Mouse (Mus musculus) hindbrain, embryonic 15.5 days (tissue): ENCODE data around the gene Frs2. TPM values are rescaled to one million over a fixed set of nuclear protein-coding genes. Genes with fewer than 3 reads are reported as not detected.

Experiments used
- ATAC-seq: fragments of 200-750 bp; cut with Nextera tagmentation; 2 replicates; pipeline ENCODE4 v1.8.0; 2017; ENCODE audit warnings: low read depth, moderate number of reproducible peaks, moderate TSS enrichment; ENCODE audit not compliant: low FRiP score
- H3K27ac ChIP-seq: fragments of 300-500 bp; sonication (generic); replicated peaks from 2 replicates; pipeline ENCODE4 v1.5.1; 2015; ENCODE audit warnings: mild to moderate bottlenecking, inconsistent platforms
- H3K27me3 ChIP-seq: fragments of 300-500 bp; sonication (generic); 2 replicates; pipeline ENCODE4 v1.6.1; 2015; ENCODE audit warnings: control low read depth, inconsistent platforms
- H3K36me3 ChIP-seq: fragments of 300-500 bp; sonication (generic); 2 replicates; pipeline ENCODE4 v1.6.1; 2015; ENCODE audit warnings: control low read depth, inconsistent platforms
- H3K4me1 ChIP-seq: fragments of 300-500 bp; sonication (generic); replicated peaks from 2 replicates; pipeline ENCODE4 v1.6.1; 2015; ENCODE audit warnings: control low read depth, inconsistent platforms
- H3K4me2 ChIP-seq: fragments of 300-500 bp; sonication (generic); 2 replicates; pipeline ENCODE4 v1.6.1; 2015; ENCODE audit warnings: moderate library complexity, mild to moderate bottlenecking, inconsistent platforms
- H3K4me3 ChIP-seq: fragments of 300-500 bp; sonication (generic); 2 replicates; pipeline ENCODE4 v1.5.1; 2015; ENCODE audit warnings: mild to moderate bottlenecking, inconsistent platforms
- H3K9ac ChIP-seq: fragments of 300-500 bp; sonication (generic); 2 replicates; pipeline ENCODE4 v1.6.1; 2015; ENCODE audit warnings: inconsistent platforms
- H3K9me3 ChIP-seq: fragments of 300-500 bp; sonication (generic); 2 replicates; pipeline ENCODE4 v1.6.1; 2016; ENCODE audit warnings: control low read depth, inconsistent platforms
- WGBS: fragments of 180-500 bp; shearing (Covaris S2); methylation state at CpG from one replicate; pipeline ENCODE4 v1.1.7; 2015; 5-methylcytosine and 5-hydroxymethylcytosine counted together
- polyA plus RNA-seq: library from polyadenylated mRNA; unstranded; fragments of >200 nt; fragmentation: Nextera tagmentation; extraction: Ambion mirVana; gene quantifications from 2 replicates; pipeline ENCODE4 v1.2.1, GENCODE M21; 2015

Frs2 gene
- 20.3 and 23.4 TPM in 2 replicates for polyA plus RNA-seq

DNA sequence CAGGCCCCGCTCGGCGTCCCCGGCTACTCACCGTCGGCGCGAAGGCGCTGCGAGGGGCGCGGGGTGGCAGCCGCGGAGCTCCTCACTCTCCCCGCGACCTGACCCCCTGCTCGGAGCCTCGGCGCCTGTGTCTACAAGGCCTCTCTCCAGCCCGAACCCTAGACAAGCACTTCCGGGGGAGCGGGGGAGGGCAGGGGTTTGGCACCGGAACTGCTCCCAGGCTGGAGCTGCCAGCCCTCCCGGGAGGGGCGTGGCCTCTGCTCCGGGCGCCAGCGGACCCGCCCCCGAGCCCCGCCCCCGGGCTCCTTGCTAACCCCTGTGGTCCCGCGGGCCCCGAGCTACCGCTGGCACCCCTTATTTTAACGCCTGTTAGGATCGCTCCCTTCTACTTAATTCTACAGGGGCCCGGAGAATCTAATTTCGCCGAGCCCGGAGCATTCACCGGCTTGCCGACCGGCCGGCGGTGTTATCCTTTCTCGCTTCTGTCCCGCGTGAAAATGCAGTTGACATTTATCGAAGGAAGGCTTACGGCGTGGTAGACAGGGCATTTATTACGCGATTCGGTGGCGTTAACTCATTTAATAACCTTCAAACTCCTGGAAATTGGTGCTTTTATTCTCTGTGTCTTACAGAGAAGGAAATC, at the start of gene Frs2:
Gene Frs2, minus strand, starts transcription at position 174 of the 643 bp plus-strand sequence.
- Histone ChIP-seq H3K27ac (peak within 1 kb of the TSS; percentile 81), H3K9me3 (no peaks in the 10 kb centered on the region), H3K4me1 (peaks cover 49% of the 10 kb centered on the region), H3K9ac (peak within 1 kb of the TSS; percentile 70), H3K4me3 (peak within 1 kb of the TSS; percentile 71), H3K4me2 (peak within 1 kb of the TSS; percentile 75), H3K27me3 (0 out of 2 replicates have a peak, but pooled peaks cover 2% of the 10 kb centered on the region), H3K36me3 (no peaks in the 10 kb centered on the region)
- peak; percentile 97 for ATAC-seq
- WGBS: under 1% methylated on average over 57 of the region's 57 CpGs

DNA sequence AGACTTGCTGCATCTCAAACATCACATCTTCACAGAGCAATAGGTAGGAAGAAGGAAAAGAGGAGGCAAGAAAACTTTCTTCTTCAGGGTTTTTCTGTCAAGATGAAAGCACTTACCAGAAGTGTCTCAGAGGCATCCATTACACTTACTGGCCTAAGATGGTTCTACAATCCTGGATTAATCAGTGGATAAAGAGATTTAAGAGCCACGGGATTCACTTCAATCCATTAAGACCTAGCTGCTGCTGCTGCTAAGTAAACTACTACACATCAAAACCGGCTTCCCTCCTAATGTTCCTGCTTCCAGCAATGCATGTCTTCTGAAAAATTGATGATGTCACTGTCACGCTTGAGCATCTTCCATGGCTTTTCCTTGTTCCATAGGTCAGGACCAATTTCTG, 48.4 kb upstream of the Frs2 start:
- ATAC-seq: no peak
- H3K4me2 ChIP-seq: no peak overlapping the region
- H3K27ac ChIP-seq: no peak overlapping the region
- H3K9ac ChIP-seq: no peak overlapping the region
- no peaks in the 10 kb centered on the region for H3K27me3 ChIP-seq
- no peaks in the 10 kb centered on the region for H3K9me3 ChIP-seq
- WGBS: 82% methylated on average over 3 of the region's 3 CpGs
- no peaks in the 10 kb centered on the region for H3K36me3 ChIP-seq
- H3K4me1 ChIP-seq: no peaks in the 10 kb centered on the region
- H3K4me3 ChIP-seq: no peak overlapping the region

DNA sequence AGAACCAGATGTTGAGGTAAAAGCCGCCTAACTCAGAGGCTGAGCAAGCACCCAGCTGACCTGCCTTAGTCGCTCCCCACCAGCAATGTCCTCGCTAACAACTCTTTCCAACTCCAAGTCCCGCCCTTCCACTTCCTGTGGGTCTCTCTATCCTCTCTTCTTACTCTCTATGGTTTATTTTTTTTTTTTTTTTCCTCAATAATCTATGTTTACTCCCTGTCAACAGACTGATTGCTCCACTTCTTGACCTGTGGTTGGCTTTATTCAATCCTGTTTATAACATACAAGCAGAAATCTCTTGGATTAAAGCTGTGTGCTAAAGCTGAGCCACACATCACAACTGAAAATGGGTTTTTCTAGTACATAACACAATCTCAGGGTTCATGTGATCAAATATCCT, 47.4 kb upstream of the Frs2 start:
- H3K4me1 ChIP-seq: no peaks in the 10 kb centered on the region

DNA sequence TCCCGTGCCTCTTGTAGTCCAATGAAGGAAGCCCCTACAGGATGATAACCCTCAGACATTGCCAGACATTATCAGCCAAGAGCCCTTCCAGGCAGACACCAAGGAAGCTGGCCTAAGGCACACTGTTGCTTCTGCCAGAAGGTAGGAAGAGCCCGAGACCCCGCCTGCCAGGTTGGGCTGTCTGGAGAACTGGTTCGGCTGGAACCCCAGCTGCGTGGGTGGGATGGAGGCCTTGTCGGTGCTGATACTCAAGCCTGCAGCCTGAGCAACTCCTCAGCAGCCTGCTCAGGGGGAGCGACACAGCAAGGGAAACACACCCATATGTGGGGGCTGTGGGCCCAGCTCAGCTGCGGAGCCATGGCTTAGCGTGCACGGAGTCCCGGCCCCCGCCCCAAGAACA, 46.7 kb upstream of the Frs2 start:
- H3K36me3 ChIP-seq: no peaks in the 10 kb centered on the region
- no peak overlapping the region for H3K9ac ChIP-seq
- H3K27me3 ChIP-seq: no peaks in the 10 kb centered on the region
- H3K4me1 ChIP-seq: no peaks in the 10 kb centered on the region
- no peak for ATAC-seq
- H3K4me2 ChIP-seq: no peak overlapping the region
- WGBS: 88% methylated on average over 12 of the region's 12 CpGs
- no peak overlapping the region for H3K4me3 ChIP-seq
- H3K27ac ChIP-seq: no peak overlapping the region
- H3K9me3 ChIP-seq: no peaks in the 10 kb centered on the region

More for the DNA sequence above, 47.4 kb upstream of the Frs2 start:
- H3K27me3 ChIP-seq: no peaks in the 10 kb centered on the region
- no peak overlapping the region for H3K4me2 ChIP-seq
- WGBS: 96% methylated on average over 4 of the region's 4 CpGs
- no peak for ATAC-seq
- no peak overlapping the region for H3K4me3 ChIP-seq
- H3K27ac ChIP-seq: no peak overlapping the region
- no peak overlapping the region for H3K9ac ChIP-seq
- no peaks in the 10 kb centered on the region for H3K9me3 ChIP-seq
- H3K36me3 ChIP-seq: no peaks in the 10 kb centered on the region

DNA sequence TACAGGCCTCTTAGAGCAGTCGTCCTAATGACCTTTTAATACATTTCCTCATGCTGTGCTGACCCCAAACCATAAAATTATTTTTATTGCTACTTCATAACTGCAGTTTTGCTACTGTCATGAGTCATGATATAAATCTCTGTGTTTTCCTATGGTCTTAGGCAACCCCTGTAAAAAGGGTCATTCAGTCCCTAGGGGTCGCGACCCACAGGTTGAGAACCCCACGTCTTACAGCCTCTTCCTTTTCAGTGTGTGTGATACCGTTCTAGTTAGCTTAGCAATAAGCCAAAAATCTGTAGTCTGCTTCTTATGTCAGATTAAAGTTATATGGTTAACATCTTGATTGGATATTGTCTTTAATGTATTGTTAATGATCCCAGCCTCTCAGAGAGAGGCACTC, 45.0 kb upstream of the Frs2 start:
- Histone ChIP-seq H3K27ac (no peak overlapping the region), H3K36me3 (no peaks in the 10 kb centered on the region), H3K9ac (no peak overlapping the region), H3K27me3 (no peaks in the 10 kb centered on the region), H3K4me3 (no peak overlapping the region), H3K4me1 (no peaks in the 10 kb centered on the region), H3K4me2 (no peak overlapping the region), H3K9me3 (no peaks in the 10 kb centered on the region)
- no peak for ATAC-seq
- 76% methylated on average over 5 of the region's 5 CpGs for WGBS

DNA sequence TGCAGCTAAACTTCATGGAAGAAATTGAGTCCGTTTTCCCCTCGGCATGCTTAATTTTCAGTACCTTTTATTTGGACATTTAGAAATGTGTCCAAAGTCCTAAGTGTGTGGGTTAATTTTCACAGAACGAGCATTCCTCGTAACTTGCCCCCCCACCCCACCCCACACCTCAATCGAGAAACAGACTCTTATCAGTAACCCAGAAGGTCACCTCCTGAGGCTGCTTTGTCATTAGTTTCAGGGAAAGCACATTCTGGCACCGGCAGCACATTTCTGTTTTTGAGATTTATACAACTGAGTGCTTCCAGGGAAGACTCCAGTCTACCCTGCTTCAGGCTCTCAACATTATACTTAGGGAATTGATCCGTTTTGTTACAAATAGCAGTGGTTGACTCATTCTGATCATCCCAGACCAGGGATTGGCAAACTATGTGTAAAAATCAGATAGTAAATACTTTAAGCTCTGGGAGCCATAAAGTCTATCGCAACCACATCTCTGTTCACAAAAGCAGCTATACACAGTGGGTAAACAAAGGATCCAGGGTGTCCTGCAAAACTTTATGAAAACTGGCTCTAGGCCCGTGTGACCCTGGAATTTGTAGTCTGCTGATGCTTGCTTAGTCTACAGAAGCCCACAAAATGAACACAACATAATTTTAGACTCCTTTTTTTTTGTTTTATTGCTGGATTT, 37.2 kb upstream of the Frs2 start:
- Histone ChIP-seq H3K36me3 (no peaks in the 10 kb centered on the region), H3K4me1 (no peaks in the 10 kb centered on the region), H3K9me3 (no peaks in the 10 kb centered on the region), H3K27ac (no peak overlapping the region), H3K27me3 (no peaks in the 10 kb centered on the region), H3K9ac (no peak overlapping the region), H3K4me2 (no peak overlapping the region), H3K4me3 (no peak overlapping the region)
- ATAC-seq: no peak
- WGBS: 63% methylated on average over 9 of the region's 9 CpGs

DNA sequence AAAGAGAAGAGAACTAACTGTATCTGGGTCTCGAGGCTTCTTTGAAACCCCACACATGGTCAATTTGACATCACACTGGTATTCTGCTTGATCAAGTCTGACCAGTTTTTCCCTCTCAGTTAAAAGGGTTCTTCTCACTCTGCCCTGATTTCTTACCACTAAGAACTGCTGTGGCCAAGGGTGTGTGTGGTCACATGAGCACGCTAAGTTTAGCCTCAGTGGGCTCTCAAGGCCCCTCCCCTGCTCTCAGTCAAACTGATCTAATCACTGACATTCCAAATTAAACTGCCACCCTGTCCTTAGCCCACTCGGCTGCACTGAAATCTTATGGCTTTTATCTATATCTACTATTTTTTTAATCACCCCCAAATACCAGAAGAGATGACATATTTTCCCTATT, 32.8 kb upstream of the Frs2 start:
- no peaks in the 10 kb centered on the region for H3K9me3 ChIP-seq
- no peaks in the 10 kb centered on the region for H3K4me1 ChIP-seq
- WGBS: 64% methylated on average over 3 of the region's 3 CpGs
- H3K27me3 ChIP-seq: no peaks in the 10 kb centered on the region
- H3K9ac ChIP-seq: no peak overlapping the region
- no peak overlapping the region for H3K4me2 ChIP-seq
- no peak overlapping the region for H3K4me3 ChIP-seq
- H3K27ac ChIP-seq: no peak overlapping the region
- no peak for ATAC-seq
- no peaks in the 10 kb centered on the region for H3K36me3 ChIP-seq

DNA sequence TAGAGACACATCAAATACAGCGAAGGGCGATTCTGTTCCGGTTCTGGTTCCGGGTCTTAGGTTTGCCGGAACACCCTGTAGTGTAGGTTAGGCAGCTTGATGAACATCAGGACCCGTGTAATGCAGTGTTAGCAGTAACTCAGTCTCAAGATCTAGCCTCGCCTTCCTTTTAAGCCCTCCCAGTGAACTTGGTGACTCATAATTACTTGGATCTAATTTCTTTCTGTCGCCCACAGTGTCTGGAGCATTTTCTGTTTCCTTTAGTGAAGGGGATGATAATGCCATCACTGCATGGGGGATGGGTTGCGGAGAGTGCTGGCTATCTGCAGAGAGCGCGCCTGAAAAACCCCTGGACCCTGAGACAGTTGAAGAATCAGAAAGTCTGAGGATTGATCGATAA, 26.3 kb upstream of the Frs2 start:
- H3K4me3 ChIP-seq: no peak overlapping the region
- H3K27me3 ChIP-seq: no peaks in the 10 kb centered on the region
- H3K9ac ChIP-seq: no peak overlapping the region
- no peak overlapping the region for H3K27ac ChIP-seq
- no peaks in the 10 kb centered on the region for H3K4me1 ChIP-seq
- peak overlapping the region; percentile 21; the same call in 1 of the 2 replicates for H3K4me2 ChIP-seq
- no peaks in the 10 kb centered on the region for H3K36me3 ChIP-seq
- H3K9me3 ChIP-seq: no peaks in the 10 kb centered on the region
- no peak for ATAC-seq
- 62% methylated on average over 12 of the region's 12 CpGs for WGBS

DNA sequence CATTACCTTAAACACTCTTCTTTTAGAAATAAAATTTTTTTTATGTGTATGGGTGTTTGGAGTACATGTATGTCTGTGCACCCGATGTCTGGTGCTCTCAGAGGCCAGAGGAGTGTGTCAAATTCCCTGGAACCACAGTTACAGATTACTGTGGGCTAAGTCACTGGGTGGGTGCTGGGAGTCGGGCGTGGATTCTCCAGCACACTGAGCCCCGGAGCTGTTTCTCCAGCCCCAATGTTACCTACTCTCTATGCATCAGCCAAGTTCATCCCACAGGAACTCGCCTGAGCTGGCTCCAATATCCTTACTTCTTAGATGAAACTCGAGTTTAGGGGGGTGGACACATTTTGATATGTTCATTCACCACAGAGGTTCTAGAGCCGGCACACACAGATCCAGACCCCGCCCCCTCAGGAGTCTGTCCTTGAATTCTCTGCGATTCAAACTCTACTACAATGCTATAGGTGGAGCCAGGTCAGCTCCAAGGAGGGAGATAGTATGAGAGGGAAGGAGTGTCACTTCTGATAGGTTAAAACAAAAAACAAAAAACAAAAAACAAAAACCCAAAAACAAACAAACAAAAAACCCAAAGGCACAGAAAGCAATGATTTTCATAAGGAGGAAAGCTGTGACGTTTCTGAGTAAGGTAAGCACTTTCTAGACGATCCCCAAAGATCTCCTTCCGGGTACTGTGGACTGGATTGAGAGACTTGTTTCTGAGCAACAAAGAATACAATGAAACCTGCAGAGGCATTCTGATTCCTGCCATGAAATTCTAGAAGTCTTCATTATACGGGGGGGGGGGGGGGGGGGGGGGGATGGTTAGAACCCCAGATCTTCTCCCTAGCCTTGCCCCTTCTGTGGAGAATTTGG, 25.5 kb upstream of the Frs2 start:
- no peak overlapping the region for H3K9ac ChIP-seq
- no peaks in the 10 kb centered on the region for H3K9me3 ChIP-seq
- H3K36me3 ChIP-seq: no peaks in the 10 kb centered on the region
- ATAC-seq: no peak
- H3K4me2 ChIP-seq: peak overlapping the region; percentile 21; the same call in 1 of the 2 replicates
- H3K27me3 ChIP-seq: no peaks in the 10 kb centered on the region
- H3K4me1 ChIP-seq: no peaks in the 10 kb centered on the region
- no peak overlapping the region for H3K27ac ChIP-seq
- H3K4me3 ChIP-seq: no peak overlapping the region
- WGBS: 46% methylated on average over 12 of the region's 13 CpGs

DNA sequence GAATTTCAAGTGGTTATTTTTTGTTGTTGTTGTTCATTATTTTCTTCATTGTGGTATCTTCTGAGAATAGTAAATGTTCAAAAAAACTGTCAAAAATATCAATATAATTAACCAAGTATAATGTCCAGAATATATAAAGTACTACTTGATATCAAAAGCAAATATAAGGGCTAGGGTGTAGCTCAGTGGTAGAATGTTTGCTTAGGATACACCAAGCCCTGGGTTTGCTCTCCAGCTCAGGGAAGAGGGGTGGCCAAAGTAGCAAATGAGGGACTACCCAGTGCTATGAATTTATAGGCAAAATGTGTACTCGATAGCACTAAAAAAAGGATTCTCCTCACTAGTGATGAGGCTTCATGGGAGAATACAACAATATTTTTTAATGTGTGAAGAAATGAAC, 24.8 kb upstream of the Frs2 start:
- H3K9me3 ChIP-seq: no peaks in the 10 kb centered on the region
- ATAC-seq: no peak
- no peak overlapping the region for H3K9ac ChIP-seq
- H3K36me3 ChIP-seq: no peaks in the 10 kb centered on the region
- H3K4me2 ChIP-seq: no peak overlapping the region
- H3K27me3 ChIP-seq: no peaks in the 10 kb centered on the region
- 93% methylated on average over 1 of the region's 1 CpGs for WGBS
- H3K4me3 ChIP-seq: no peak overlapping the region
- no peaks in the 10 kb centered on the region for H3K4me1 ChIP-seq
- H3K27ac ChIP-seq: no peak overlapping the region

DNA sequence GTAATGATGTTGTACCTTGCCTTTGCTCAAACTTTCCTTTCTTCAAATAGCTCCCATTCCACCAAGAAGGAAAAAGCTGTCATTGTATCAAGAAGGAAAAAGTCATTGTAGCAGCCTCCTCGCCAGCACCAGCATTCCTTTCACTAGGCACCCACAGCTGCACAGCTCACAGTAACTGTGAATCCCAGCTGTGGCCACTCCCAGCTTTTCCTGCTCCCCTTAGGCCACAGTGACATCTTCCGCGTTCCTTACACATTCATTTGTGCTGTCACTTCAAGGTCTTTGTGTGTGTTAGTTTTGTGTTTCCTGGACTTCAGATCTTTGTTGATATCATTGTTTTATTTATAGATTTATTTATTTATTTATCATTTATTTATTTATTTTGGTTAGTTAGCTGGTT, 23.7 kb upstream of the Frs2 start:
- 48% methylated on average over 3 of the region's 3 CpGs for WGBS
- Histone ChIP-seq H3K36me3 (no peaks in the 10 kb centered on the region), H3K4me1 (no peaks in the 10 kb centered on the region), H3K27ac (no peak overlapping the region), H3K4me3 (no peak overlapping the region), H3K9ac (no peak overlapping the region), H3K9me3 (no peaks in the 10 kb centered on the region), H3K4me2 (no peak overlapping the region), H3K27me3 (no peaks in the 10 kb centered on the region)
- no peak for ATAC-seq

DNA sequence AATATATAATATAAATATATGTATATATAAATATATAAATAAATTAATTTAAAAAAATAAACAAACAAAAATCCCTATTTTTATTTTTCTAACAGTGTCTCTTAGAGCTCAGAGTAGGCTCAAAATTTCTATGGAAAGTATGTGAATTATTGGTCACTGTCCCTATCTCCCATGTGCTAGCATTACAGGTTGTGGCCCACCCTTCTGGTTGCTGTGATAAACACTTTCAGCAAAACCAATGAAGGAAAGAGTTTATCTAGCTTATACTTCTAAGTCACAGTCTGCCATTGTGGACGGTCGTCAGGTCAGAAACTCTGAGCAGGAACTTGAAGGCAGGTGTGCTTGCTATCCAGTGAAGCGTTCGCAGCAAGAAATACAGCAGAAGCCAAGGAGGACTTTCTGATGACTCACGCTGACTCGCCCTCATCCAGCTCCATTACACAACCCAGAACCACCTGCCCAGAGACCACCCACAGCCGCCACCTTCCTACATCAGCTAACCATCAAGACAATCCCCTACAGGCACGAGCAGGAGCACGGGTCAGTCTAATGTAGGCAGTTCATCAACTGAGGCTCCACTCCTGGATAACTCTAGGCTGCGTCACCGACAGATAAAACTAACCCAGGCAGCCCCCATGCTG, 18.6 kb upstream of the Frs2 start:
- Histone ChIP-seq H3K36me3 (no peaks in the 10 kb centered on the region), H3K9ac (no peak overlapping the region), H3K27ac (no peak overlapping the region), H3K9me3 (no peaks in the 10 kb centered on the region), H3K4me1 (no peaks in the 10 kb centered on the region), H3K27me3 (no peaks in the 10 kb centered on the region), H3K4me3 (no peak overlapping the region), H3K4me2 (no peak overlapping the region)
- WGBS: 90% methylated on average over 11 of the region's 11 CpGs
- no peak for ATAC-seq
